Mouse (Mus musculus) subcutaneous adipose tissue, adult 2 months (tissue): Measurements from ENCODE around the gene Sf3b1. TPM values are rescaled to one million over a fixed set of nuclear protein-coding genes. Genes with fewer than 3 reads are reported as not detected.

Experiments
- polyA plus RNA-seq: library from polyadenylated mRNA; depleted of rRNA; stranded (reverse); fragments of >200 nt; gene quantifications from 2 replicates; pipeline ENCODE4 v1.2.3, GENCODE M21; 2012; ENCODE audit warnings: low replicate concordance; rRNA removed

Sf3b1 gene
- 45.8 and 64.8 TPM in 2 replicates for polyA plus RNA-seq

DNA sequence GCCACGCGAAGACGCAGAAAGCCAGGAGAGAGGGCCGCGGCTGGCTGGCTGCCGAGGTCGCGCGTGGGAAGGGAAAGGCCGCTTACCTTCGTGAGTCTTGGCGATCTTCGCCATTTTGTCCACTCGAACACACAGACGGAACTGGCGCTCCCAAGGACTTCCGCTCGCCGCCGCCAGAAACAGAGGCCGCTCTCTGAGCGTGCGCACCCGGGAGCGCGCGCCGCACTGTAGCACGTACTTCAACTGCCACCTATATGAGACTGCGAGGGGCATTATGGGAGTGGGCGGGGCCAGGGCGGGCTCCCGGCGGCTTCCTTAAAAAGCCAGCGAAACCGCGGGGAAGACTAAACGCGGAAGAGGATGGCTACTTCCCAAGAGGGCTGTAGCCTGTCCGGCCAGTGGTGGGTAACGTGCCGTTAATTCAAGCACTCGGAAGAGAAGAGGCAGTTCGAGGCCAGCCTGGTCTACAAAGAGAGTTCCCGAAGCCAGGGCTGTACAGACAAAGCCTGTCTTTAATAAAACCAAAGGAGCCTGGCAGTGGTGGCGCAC lies at the start of gene Sf3b1:
Gene Sf3b1, minus strand, starts transcription at position 229 of the 549 bp plus-strand sequence.

DNA sequence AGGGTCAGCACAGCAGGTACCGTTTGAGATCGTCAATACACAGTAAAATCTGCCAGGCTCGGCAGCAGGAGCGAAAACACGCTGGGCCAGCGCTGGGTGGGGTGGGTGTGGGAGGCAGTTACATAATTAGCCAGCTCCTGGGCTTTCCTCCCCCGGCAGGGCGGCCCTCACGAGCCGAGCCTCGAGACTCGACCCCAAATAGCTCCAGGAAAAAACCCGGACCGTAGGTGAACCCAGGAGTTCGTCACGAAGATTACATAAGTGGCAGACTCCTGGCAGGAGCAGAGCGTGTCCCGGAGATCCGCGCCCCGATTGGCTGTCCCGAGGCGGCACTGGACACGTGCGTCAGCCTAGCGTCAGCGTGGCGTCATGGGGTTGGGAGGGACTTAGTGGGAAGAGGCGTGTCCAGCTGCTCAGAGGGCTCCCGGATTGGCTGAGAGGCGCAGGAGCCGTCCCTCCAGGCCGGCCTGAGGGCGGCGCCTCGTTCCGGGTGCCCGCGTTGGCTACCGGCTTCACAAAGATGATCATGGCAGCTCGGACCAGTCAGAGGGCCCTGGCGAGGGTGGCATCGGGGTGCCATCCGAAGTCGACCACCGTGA lies 25.2 kb upstream of the Sf3b1 start, which contains the start of gene Coq10b:
Gene Coq10b, plus strand, starts transcription at position 416 of the 599 bp plus-strand sequence.

Other genes with a start within 250 kb of the Sf3b1 start
- 14.1 and 26.3 TPM in 2 replicates for gene Ankrd44, start 101.1 kb downstream of the Sf3b1 start, polyA plus RNA-seq
- gene Coq10b, start 25.3 kb upstream of the Sf3b1 start, polyA plus RNA-seq, result 9.1 and 12.3 TPM in 2 replicates
- gene Hspe1, start 60.7 kb upstream of the Sf3b1 start, polyA plus RNA-seq, result 25.7 and 32.0 TPM in 2 replicates
- 44.8 and 46.9 TPM in 2 replicates for gene Hspd1, start 60.8 kb upstream of the Sf3b1 start, polyA plus RNA-seq
- gene Mob4, start 103.8 kb upstream of the Sf3b1 start, polyA plus RNA-seq, result 11.6 and 14.5 TPM in 2 replicates
- 2.8 and 5.7 TPM in 2 replicates for gene Rftn2, start 199.3 kb upstream of the Sf3b1 start, polyA plus RNA-seq
- 1.3 and 2.6 TPM in 2 replicates for gene Mars2, start 209.7 kb upstream of the Sf3b1 start, polyA plus RNA-seq